Mouse (Mus musculus): Measurements from ENCODE around the gene Trim63.

DNA sequence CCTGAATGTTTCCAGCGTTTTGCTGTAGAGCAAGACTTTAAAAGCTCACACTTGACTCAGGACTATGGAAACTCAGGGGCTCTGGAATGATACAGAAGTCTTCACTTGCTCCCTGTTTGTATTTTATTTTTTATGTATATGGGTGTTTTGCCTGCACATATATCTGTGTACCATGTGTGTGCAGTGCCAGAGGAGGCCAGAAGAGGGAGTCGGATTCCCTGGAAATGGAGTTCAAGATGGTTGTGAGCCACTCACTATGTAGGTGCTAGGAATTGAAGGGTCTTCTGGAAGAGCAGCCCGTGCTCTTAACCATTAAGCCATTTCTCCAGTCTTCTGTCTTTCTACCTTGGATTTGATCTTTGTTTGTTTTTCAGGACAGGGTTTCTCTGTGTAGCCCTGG lies 6.6 kb downstream of the Trim63 start:
- TF ChIP-seq POLR2A (IDR thresholded peaks at IDR 0.05; ENCODE audit: low read depth, low read length) (no peak), CTCF (IDR thresholded peaks at IDR 0.05; ENCODE audit: extremely low read depth, insufficient read depth, insufficient read length, insufficient replicate concordance) (no peak)

All from spleen, adult 2 months (tissue).